Mouse (Mus musculus) embryo, embryonic 9.5 days (tissue): ENCODE data around the gene Vac14.

Source experiments
- DNase-seq: peaks from one replicate; pipeline ENCODE4 v3.0.0-alpha.2; 2017; ENCODE audit errors: extremely low spot score

Gene Vac14

GRCm38 (mm10) chr8:110749500-110750170 is 131.2 kb downstream of the Vac14 start:
- peak; percentile 75 for DNase-seq

GRCm38 (mm10) chr8:110750269-110750668 is 131.9 kb downstream of the Vac14 start:
- no peak for DNase-seq

GRCm38 (mm10) chr8:110751490-110751889 is 133.1 kb downstream of the Vac14 start:
- DNase-seq = no peak

GRCm38 (mm10) chr8:110754713-110755112 is 136.3 kb downstream of the Vac14 start:
- no peak for DNase-seq

- no peak for DNase-seq
Measured at GRCm38 (mm10) chr8:110755511-110756170, 137.3 kb downstream of the Vac14 start.

- no peak for DNase-seq
Measured at GRCm38 (mm10) chr8:110756196-110756595, 137.8 kb downstream of the Vac14 start.

GRCm38 (mm10) chr8:110760280-110760940 is 142.0 kb downstream of the Vac14 start:
- DNase-seq = no peak

GRCm38 (mm10) chr8:110761185-110761584 is 142.8 kb downstream of the Vac14 start:
- no peak for DNase-seq

GRCm38 (mm10) chr8:110761988-110762387 is 143.6 kb downstream of the Vac14 start:
- DNase-seq = no peak

- no peak for DNase-seq
Measured at GRCm38 (mm10) chr8:110764671-110765070, 146.3 kb downstream of the Vac14 start.

- DNase-seq = no peak
Measured at GRCm38 (mm10) chr8:110767261-110767660, 148.9 kb downstream of the Vac14 start.
